Mouse (Mus musculus): ENCODE data around the gene Tmem179b.

Tmem179b gene

GRCm38 (mm10) chr19:8786008-8786781 is 11.9 kb upstream of the Tmem179b start, which contains the start of gene Taf6l:
Gene Taf6l, minus strand, starts transcription at chr19:8786417.
- DNase-seq (ENCODE audit: low spot score): peak; percentile 91

GRCm38 (mm10) chr19:8774951-8775421 is 719 bp upstream of the Tmem179b start:
- DNase-seq (ENCODE audit: low spot score): no peak

GRCm38 (mm10) chr19:8773409-8773808 is 858 bp downstream of the Tmem179b start:
- no peak for DNase-seq (ENCODE audit: low spot score)

GRCm38 (mm10) chr19:8772996-8773395 is 1.3 kb downstream of the Tmem179b start:
- DNase-seq (ENCODE audit: low spot score): no peak

- DNase-seq (ENCODE audit: low spot score): peak; percentile 74
These were observed 3.5 kb downstream of the Tmem179b start, which contains the start of gene Tmem223 for GRCm38 (mm10) chr19:8770567-8771270. Gene Tmem223, plus strand, starts transcription at chr19:8770996.

- no peak for DNase-seq (ENCODE audit: low spot score)
These were observed 8.7 kb downstream of the Tmem179b start for GRCm38 (mm10) chr19:8765562-8765961.

- DNase-seq (ENCODE audit: low spot score): no peak
These were observed 11.0 kb downstream of the Tmem179b start for GRCm38 (mm10) chr19:8763276-8763675.

- DNase-seq (ENCODE audit: low spot score): no peak
These were observed 13.5 kb downstream of the Tmem179b start for GRCm38 (mm10) chr19:8760757-8761156.

- DNase-seq (ENCODE audit: low spot score): no peak
These were observed 15.4 kb downstream of the Tmem179b start for GRCm38 (mm10) chr19:8758899-8759298.

- no peak for DNase-seq (ENCODE audit: low spot score)
These were observed 16.7 kb downstream of the Tmem179b start for GRCm38 (mm10) chr19:8757471-8757998.

- peak; percentile 95 for DNase-seq (ENCODE audit: low spot score)
These were observed 17.5 kb downstream of the Tmem179b start, which contains the start of gene Nxf1 for GRCm38 (mm10) chr19:8756635-8757387. Gene Nxf1, plus strand, starts transcription at chr19:8757073.

- DNase-seq (ENCODE audit: low spot score): no peak
These were observed 18.6 kb downstream of the Tmem179b start for GRCm38 (mm10) chr19:8755652-8756051.

GRCm38 (mm10) chr19:8747368-8747767 is 26.9 kb downstream of the Tmem179b start:
- DNase-seq (ENCODE audit: low spot score): no peak

GRCm38 (mm10) chr19:8745382-8745781 is 28.9 kb downstream of the Tmem179b start:
- DNase-seq (ENCODE audit: low spot score): no peak

- DNase-seq (ENCODE audit: low spot score): no peak
These were observed 32.1 kb downstream of the Tmem179b start for GRCm38 (mm10) chr19:8742176-8742575.

- peak; percentile 96 for DNase-seq (ENCODE audit: low spot score)
These were observed 32.9 kb downstream of the Tmem179b start, which contains the start of gene Stx5a for GRCm38 (mm10) chr19:8741243-8741869. Gene Stx5a, plus strand, starts transcription at chr19:8741413.

GRCm38 (mm10) chr19:8740603-8741002 is 33.7 kb downstream of the Tmem179b start, which contains the start of gene 1700092M07Rik:
Gene 1700092M07Rik, plus strand, starts transcription at chr19:8740718.
- DNase-seq (ENCODE audit: low spot score): no peak

- no peak for DNase-seq (ENCODE audit: low spot score)
These were observed 34.6 kb downstream of the Tmem179b start for GRCm38 (mm10) chr19:8739646-8740045.

GRCm38 (mm10) chr19:8738911-8739310 is 35.4 kb downstream of the Tmem179b start:
- DNase-seq (ENCODE audit: low spot score): no peak

- no peak for DNase-seq (ENCODE audit: low spot score)
These were observed 38.2 kb downstream of the Tmem179b start for GRCm38 (mm10) chr19:8736160-8736467.

GRCm38 (mm10) chr19:8735389-8736159 is 38.7 kb downstream of the Tmem179b start, which contains the start of gene Wdr74:
Gene Wdr74, plus strand, starts transcription at chr19:8735827.
- DNase-seq (ENCODE audit: low spot score): peak; percentile 91

Measured in urinary bladder, postnatal 14 days (tissue).